Mouse (Mus musculus) MEL (cell line): ENCODE measurements at regions not wholly inside any gene's neighbourhood (a gene's known extent, or its start where the extent isn't known, plus 50 kb on each side); places are given as distances from the start of the nearest gene placed in this dataset.

ENCODE experiments used
- DNase-seq: peaks from one replicate; pipeline ENCODE4 v3.0.0; 2011; ENCODE audit warnings: low read depth, low spot score
- H3K27ac ChIP-seq: 2 replicates; pipeline ENCODE4 v1.5.1; 2012; ENCODE audit warnings: low read depth, mild to moderate bottlenecking, control low read depth, low read length, moderate library complexity; ENCODE audit not compliant: control insufficient read depth
- H3K27me3 ChIP-seq, 2 experiments: fragments of 150-350 bp in 1 of 2; sonication (generic) in 1 of 2; 2 replicates each; pipeline ENCODE4 v1.6.1; 2012; ENCODE audit warnings: low read length in 2 of 2, mild to moderate bottlenecking in 2 of 2, improper control_type of control experiment in 1 of 2, moderate library complexity in 1 of 2; ENCODE audit not compliant: insufficient read depth in 2 of 2, control insufficient read depth in 1 of 2
- H3K36me3 ChIP-seq, 2 experiments: 2 replicates each; pipeline ENCODE4 v1.6.1; 2012 to 2014; ENCODE audit warnings: low read length in 2 of 2, improper control_type of control experiment in 1 of 2, inconsistent platforms in 1 of 2, mild to moderate bottlenecking in 1 of 2; ENCODE audit not compliant: insufficient read depth in 2 of 2, control insufficient read depth in 1 of 2
- H3K4me1 ChIP-seq, 2 experiments: fragments of 150-350 bp in 1 of 2; sonication (generic) in 1 of 2; 2 replicates each; pipeline ENCODE4 v1.6.1; 2012; ENCODE audit warnings: low read length in 2 of 2, improper control_type of control experiment in 1 of 2, mild to moderate bottlenecking in 1 of 2; ENCODE audit not compliant: insufficient read depth in 2 of 2, control insufficient read depth in 1 of 2
- H3K4me3 ChIP-seq, 2 experiments: fragments of 150-350 bp in 1 of 2; sonication (generic) in 1 of 2; 2 replicates each; pipeline ENCODE4 v1.5.1; 2012; ENCODE audit warnings: low read depth in 2 of 2, low read length in 2 of 2, mild to moderate bottlenecking in 2 of 2, moderate library complexity in 2 of 2, control low read depth in 1 of 2, improper control_type of control experiment in 1 of 2; ENCODE audit not compliant: control insufficient read depth in 1 of 2, insufficient read depth in 1 of 2
- H3K79me2 ChIP-seq: 2 replicates; pipeline ENCODE4 v1.6.1; 2012; ENCODE audit warnings: mild to moderate bottlenecking, low read length, moderate library complexity; ENCODE audit not compliant: control insufficient read depth, poor library complexity, insufficient read depth
- H3K9ac ChIP-seq: 2 replicates; pipeline ENCODE4 v1.6.1; 2012; ENCODE audit warnings: low read depth, mild to moderate bottlenecking, control low read depth, low read length, moderate library complexity; ENCODE audit not compliant: control insufficient read depth, poor library complexity, severe bottlenecking
- H3K9me3 ChIP-seq: fragments of 150-350 bp; sonication (generic); replicated peaks from 2 replicates; pipeline ENCODE4 v1.6.1; 2012; ENCODE audit warnings: mild to moderate bottlenecking, low read length, improper control_type of control experiment, moderate library complexity; ENCODE audit not compliant: insufficient read depth
- CHD1 ChIP-seq: IDR thresholded peaks from 2 replicates; pipeline ENCODE4 v1.6.1; 2012; ENCODE audit warnings: low read depth, mild to moderate bottlenecking, inconsistent platforms, low read length, improper control_type of control experiment
- CHD2 ChIP-seq: IDR thresholded peaks from 2 replicates; pipeline ENCODE4 v1.6.1; 2011; ENCODE audit warnings: low read length, improper control_type of control experiment
- CTCF ChIP-seq, 3 experiments: IDR thresholded peaks in 2 of 3; conservative IDR thresholded peaks in 1 of 3; 2 replicates each; pipeline ENCODE4 v1.5.1; 2011 to 2012; ENCODE audit warnings: low read length in 3 of 3, low read depth in 2 of 3, mild to moderate bottlenecking in 2 of 3, improper control_type of control experiment in 1 of 3, inconsistent platforms in 1 of 3, mixed read lengths in 1 of 3, moderate library complexity in 1 of 3; ENCODE audit not compliant: control insufficient read depth in 1 of 3, insufficient read depth in 1 of 3, poor library complexity in 1 of 3, severe bottlenecking in 1 of 3
- E2F4 ChIP-seq: IDR thresholded peaks from 2 replicates; pipeline ENCODE4 v1.6.1; 2011; ENCODE audit warnings: low read depth, low read length, improper control_type of control experiment, borderline replicate concordance
- ETS1 ChIP-seq: IDR thresholded peaks from 2 replicates; pipeline ENCODE4 v1.6.1; 2012; ENCODE audit warnings: low read depth, mild to moderate bottlenecking, inconsistent platforms, low read length, improper control_type of control experiment, moderate library complexity
- GABPA ChIP-seq: IDR thresholded peaks from 2 replicates; pipeline ENCODE4 v1.6.1; 2012; ENCODE audit warnings: low read depth, mild to moderate bottlenecking, inconsistent platforms, low read length, improper control_type of control experiment, moderate library complexity
- GATA1 ChIP-seq: IDR thresholded peaks from 2 replicates; pipeline ENCODE4 v1.6.1; 2011; ENCODE audit warnings: low read depth, low read length, improper control_type of control experiment
- JUND ChIP-seq: IDR thresholded peaks from 2 replicates; pipeline ENCODE4 v1.6.1; 2011; ENCODE audit warnings: low read depth, mild to moderate bottlenecking, improper control_type of control experiment, low read length
- KAT2A ChIP-seq: conservative IDR thresholded peaks from 2 replicates; pipeline ENCODE4 v1.6.1; 2012; ENCODE audit warnings: low read depth, low read length, improper control_type of control experiment, inconsistent platforms
- MAFK ChIP-seq: IDR thresholded peaks from 2 replicates; pipeline ENCODE4 v1.6.1; 2011; ENCODE audit warnings: low read depth, mild to moderate bottlenecking, low read length, improper control_type of control experiment, borderline replicate concordance
- MAX ChIP-seq: IDR thresholded peaks from 2 replicates; pipeline ENCODE4 v1.6.1; 2011; ENCODE audit warnings: low read length, improper control_type of control experiment
- MAZ ChIP-seq: IDR thresholded peaks from 2 replicates; pipeline ENCODE4 v1.6.1; 2012; ENCODE audit warnings: low read depth, mild to moderate bottlenecking, inconsistent platforms, low read length, improper control_type of control experiment
- MEF2A ChIP-seq: IDR thresholded peaks from 2 replicates; pipeline ENCODE4 v1.6.1; 2014; ENCODE audit warnings: low read depth, mild to moderate bottlenecking, inconsistent platforms, low read length, improper control_type of control experiment; ENCODE audit not compliant: poor library complexity, insufficient replicate concordance, severe bottlenecking; ENCODE audit errors: extremely low read depth
- MXI1 ChIP-seq: IDR thresholded peaks from 2 replicates; pipeline ENCODE4 v1.6.1; 2011; ENCODE audit warnings: mild to moderate bottlenecking, low read depth, low read length, improper control_type of control experiment
- MYC ChIP-seq: IDR thresholded peaks from 2 replicates; pipeline ENCODE4 v1.6.1; 2011; ENCODE audit warnings: low read depth, mild to moderate bottlenecking, low read length, improper control_type of control experiment, moderate library complexity
- NELFE ChIP-seq: IDR thresholded peaks from 2 replicates; pipeline ENCODE4 v1.6.1; 2011; ENCODE audit warnings: low read depth, low read length, improper control_type of control experiment
- NRF1 ChIP-seq: IDR thresholded peaks from 2 replicates; pipeline ENCODE4 v1.6.1; 2014; ENCODE audit warnings: low read depth, mild to moderate bottlenecking, inconsistent platforms, low read length, improper control_type of control experiment, moderate library complexity; ENCODE audit not compliant: poor library complexity, insufficient read depth, severe bottlenecking
- POLR2A ChIP-seq, 2 experiments: IDR thresholded peaks; 2 replicates each; pipeline ENCODE4 v1.6.1; 2011 to 2012; ENCODE audit warnings: low read length in 2 of 2, mild to moderate bottlenecking in 2 of 2, control low read depth in 1 of 2, improper control_type of control experiment in 1 of 2, low read depth in 1 of 2, moderate library complexity in 1 of 2; ENCODE audit not compliant: control insufficient read depth in 1 of 2, insufficient read depth in 1 of 2, poor library complexity in 1 of 2
- POLR2AphosphoS2 ChIP-seq: IDR thresholded peaks from 2 replicates; pipeline ENCODE4 v1.6.1; 2011; ENCODE audit warnings: low read length, improper control_type of control experiment
- RAD21 ChIP-seq: IDR thresholded peaks from 2 replicates; pipeline ENCODE4 v1.6.1; 2011; ENCODE audit warnings: mild to moderate bottlenecking, low read depth, low read length, improper control_type of control experiment
- RCOR1 ChIP-seq: IDR thresholded peaks from 2 replicates; pipeline ENCODE4 v1.6.1; 2012; ENCODE audit warnings: low read depth, mild to moderate bottlenecking, inconsistent platforms, low read length, improper control_type of control experiment
- SIN3A ChIP-seq: IDR thresholded peaks from 2 replicates; pipeline ENCODE4 v1.6.1; 2012; ENCODE audit warnings: low read length, improper control_type of control experiment, inconsistent platforms
- SMC3 ChIP-seq: IDR thresholded peaks from 2 replicates; pipeline ENCODE4 v1.6.1; 2011; ENCODE audit warnings: low read depth, low read length, improper control_type of control experiment
- TBP ChIP-seq: IDR thresholded peaks from 2 replicates; pipeline ENCODE4 v1.8.0; 2011; ENCODE audit warnings: low read depth, low read length, improper control_type of control experiment
- TCF12 ChIP-seq: IDR thresholded peaks from 2 replicates; pipeline ENCODE4 v1.6.1; 2014; ENCODE audit warnings: low read depth, mild to moderate bottlenecking, inconsistent platforms, low read length, improper control_type of control experiment, moderate library complexity
- UBTF ChIP-seq: IDR thresholded peaks from 2 replicates; pipeline ENCODE4 v1.6.1; 2012; ENCODE audit warnings: low read depth, mild to moderate bottlenecking, inconsistent platforms, low read length, improper control_type of control experiment, moderate library complexity, borderline replicate concordance; ENCODE audit not compliant: insufficient read depth
- ZKSCAN1 ChIP-seq: IDR thresholded peaks from 2 replicates; pipeline ENCODE4 v1.6.1; 2012; ENCODE audit warnings: low read depth, mild to moderate bottlenecking, inconsistent platforms, low read length, improper control_type of control experiment, moderate library complexity
- ZNF384 ChIP-seq: IDR thresholded peaks from 2 replicates; pipeline ENCODE4 v1.6.1; 2012; ENCODE audit warnings: low read depth, mild to moderate bottlenecking, inconsistent platforms, low read length, improper control_type of control experiment

GRCm38 (mm10) chr9:80913867-80914266 lies 448.6 kb upstream of the Impg1 start:
- Histone ChIP-seq H3K4me3 (no peak overlapping the region), H3K9ac (no peak overlapping the region), H3K27ac (no peak overlapping the region), H3K79me2 (no peaks in the 10 kb centered on the region), H3K4me1 (no peaks in the 10 kb centered on the region), H3K36me3 (no peaks in the 10 kb centered on the region), H3K9me3 (no peaks in the 10 kb centered on the region), H3K27me3 (no peaks in the 10 kb centered on the region)
- DNase-seq, result no peak
- no peak for TF ChIP-seq ZNF384
- no peak for TF ChIP-seq ZKSCAN1
- no peak for TF ChIP-seq CTCF (IDR thresholded peaks at IDR 0.05 in 2 of 3, conservative IDR thresholded peaks at IDR 0.05 in 1 of 3; ENCODE audit: control insufficient read depth in 1 of 3, insufficient read depth in 1 of 3, low read depth in 2 of 3, low read length in 3 of 3, poor library complexity in 1 of 3, severe bottlenecking in 1 of 3)
- no peak for TF ChIP-seq ETS1
- no peak for TF ChIP-seq NELFE
- no peak for TF ChIP-seq KAT2A
- TF ChIP-seq UBTF, result no peak
- no peak for TF ChIP-seq JUND
- TF ChIP-seq RCOR1, result no peak
- TF ChIP-seq E2F4, result no peak
- no peak for TF ChIP-seq POLR2AphosphoS2
- no peak for TF ChIP-seq GATA1
- TF ChIP-seq MEF2A, result no peak
- TF ChIP-seq TCF12, result no peak
- no peak for TF ChIP-seq MAFK
- TF ChIP-seq MXI1, result no peak
- TF ChIP-seq GABPA, result no peak

DNA sequence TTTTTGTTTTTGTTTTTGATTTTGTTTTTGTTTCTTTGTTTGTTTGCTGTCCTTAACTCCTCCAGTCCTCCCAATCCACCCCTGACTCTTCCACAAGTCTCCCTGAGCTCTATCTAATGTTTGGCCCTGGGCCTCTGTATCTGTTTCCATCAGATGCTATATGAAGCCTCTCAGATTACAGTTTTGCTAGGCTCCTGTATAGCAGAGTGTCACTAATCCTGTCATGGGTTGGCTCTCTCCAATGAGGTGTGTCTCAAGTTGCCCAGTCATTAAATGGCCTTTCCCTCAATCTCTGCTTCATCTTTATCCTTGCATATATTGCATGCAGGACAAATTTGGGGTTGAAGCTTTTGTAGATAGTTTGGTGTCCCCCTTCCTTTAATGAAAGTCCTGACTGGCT lies 446.9 kb upstream of the Impg1 start:
- Histone ChIP-seq H3K9ac (no peak overlapping the region), H3K36me3 (no peaks in the 10 kb centered on the region), H3K9me3 (no peaks in the 10 kb centered on the region), H3K4me3 (no peak overlapping the region), H3K4me1 (no peaks in the 10 kb centered on the region), H3K27me3 (no peaks in the 10 kb centered on the region), H3K79me2 (no peaks in the 10 kb centered on the region), H3K27ac (no peak overlapping the region)
- no peak for DNase-seq
- TF ChIP-seq GATA1 (no peak), ZKSCAN1 (no peak), GABPA (no peak), SMC3 (no peak), JUND (no peak), NRF1 (no peak), POLR2A (IDR thresholded peaks at IDR 0.05; ENCODE audit: control insufficient read depth in 1 of 2, insufficient read depth in 1 of 2, low read depth in 1 of 2, low read length in 2 of 2, poor library complexity in 1 of 2) (no peak), UBTF (no peak), MAZ (no peak), MAX (no peak), MYC (no peak), SIN3A (no peak), MXI1 (no peak), CHD2 (no peak), TBP (no peak), CHD1 (no peak), KAT2A (no peak), RAD21 (no peak)
- TF ChIP-seq, all 39 proteins: peak for 0
